Mouse (Mus musculus): ENCODE measurements around the gene Fbxo24.

GRCm38 (mm10) chr5:137654746-137655145 lies 25.9 kb upstream of the Fbxo24 start:
- TF ChIP-seq CTCF (IDR thresholded peaks at IDR 0.05; ENCODE audit: low read depth, low read length), result no peak
- no peak for TF ChIP-seq POLR2A (IDR thresholded peaks at IDR 0.05; ENCODE audit: extremely low read depth, insufficient read depth, low read length)
